In genomic region chr7:43580526-43580925, GRCm38 (mm10) we compare ENCODE assay signal across 8 mouse cellular contexts. TPM values are rescaled to one million over a fixed set of nuclear protein-coding genes. Genes with fewer than 3 reads are reported as not detected.
A peak's percentile ranks its signal among the peaks of the same experiment; 100 is the strongest.
DNase-seq lines count a peak whose midpoint lies in the region; ATAC-seq and TF ChIP-seq lines count a peak whose summit lies in the region.

No protein-coding gene starts in this region.

- no peak for ATAC-seq in intestine, postnatal 0 days
- ATAC-seq in midbrain, postnatal 0 days (ENCODE audit: low FRiP score): no peak

- peak overlapping the region; percentile 78 for H3K4me2 ChIP-seq in intestine, postnatal 0 days (replicated peaks; ENCODE audit: low read depth)
- H3K4me2 ChIP-seq in midbrain, postnatal 0 days (ENCODE audit: low read depth, low read length, poor library complexity, severe bottlenecking): peak overlapping the region; percentile 53

- peak overlapping the region; percentile 78; the same call in 1 of the 2 replicates for H3K4me3 ChIP-seq in intestine, postnatal 0 days (ENCODE audit: low read depth, low read length)
- H3K4me3 ChIP-seq in midbrain, postnatal 0 days (ENCODE audit: low read depth, low read length): peak overlapping the region; percentile 61

- H3K36me3 ChIP-seq in intestine, postnatal 0 days (ENCODE audit: control insufficient read depth, insufficient read depth): peaks cover 19% of the 10 kb centered on the region
- peaks cover 10% of the 10 kb centered on the region for H3K36me3 ChIP-seq in midbrain, postnatal 0 days (ENCODE audit: insufficient read depth, low read length)

- no peak overlapping the region for H3K27ac ChIP-seq in intestine, postnatal 0 days (ENCODE audit: low read depth, low read length)
- peak overlapping the region; percentile 94 for H3K27ac ChIP-seq in midbrain, postnatal 0 days (ENCODE audit: low read depth, low read length)

- TF ChIP-seq CTCF in intestine, postnatal 0 days (IDR thresholded peaks at IDR 0.05; ENCODE audit: low read depth): no peak
- no peak for TF ChIP-seq CTCF in midbrain, postnatal 0 days (IDR thresholded peaks at IDR 0.05)

- no peaks in the 10 kb centered on the region; the same call in 1 of the 2 replicates for H3K4me1 ChIP-seq in intestine, postnatal 0 days (replicated peaks; ENCODE audit: control insufficient read depth, insufficient read depth, low read length)
- H3K4me1 ChIP-seq in midbrain, postnatal 0 days (ENCODE audit: insufficient read depth, low read length): peaks cover 3% of the 10 kb centered on the region; the same call in 1 of the 2 replicates

- peak; percentile 21 to 28 for DNase-seq in cerebellum, adult 18-20 months
- no peak for DNase-seq in cerebellum, adult 8-10 months
- DNase-seq in right cerebral cortex, adult 2 months (ENCODE audit: low spot score in 2 of 2): peak; percentile 12 to 33
- DNase-seq in right cerebral cortex, postnatal 25 days: no peak
- DNase-seq in midbrain, postnatal 0 days (ENCODE audit: low spot score): no peak
- no peak for DNase-seq in gastrocnemius, postnatal 4 days (ENCODE audit: low spot score in 2 of 2)
- no peak for DNase-seq in retina, postnatal 1 day

- no peak overlapping the region for H3K9ac ChIP-seq in intestine, postnatal 0 days (ENCODE audit: low read depth, low read length)
- peak overlapping the region; percentile 70 for H3K9ac ChIP-seq in midbrain, postnatal 0 days (replicated peaks; ENCODE audit: low read length, poor library complexity, severe bottlenecking)

- 56% methylated on average over 5 of the region's 5 CpGs for WGBS in intestine, postnatal 0 days
- 60% methylated on average over 5 of the region's 5 CpGs for WGBS in midbrain, postnatal 0 days

- no peaks in the 10 kb centered on the region for H3K9me3 ChIP-seq in intestine, postnatal 0 days (ENCODE audit: control insufficient read depth)
- no peaks in the 10 kb centered on the region for H3K9me3 ChIP-seq in midbrain, postnatal 0 days (ENCODE audit: low read length)

- no peaks in the 10 kb centered on the region for H3K27me3 ChIP-seq in intestine, postnatal 0 days (replicated peaks; ENCODE audit: control insufficient read depth, insufficient read depth, low read length)
- H3K27me3 ChIP-seq in midbrain, postnatal 0 days (ENCODE audit: insufficient read depth, low read length): no peaks in the 10 kb centered on the region

RNA-seq across cellular contexts. Expression of gene Zfp719, which starts 1.1 kb away (rescaled TPM):
- 3.5 and 3.6 TPM in 2 replicates for polyA plus RNA-seq in intestine, postnatal 0 days (2015; fragmentation: Nextera tagmentation; extraction: Ambion mirVana)
- total RNA-seq in midbrain, postnatal 0 days (2014; rRNA removed): 13.9 and 15.5 TPM in 2 replicates
- 4.9 and 5.5 TPM in 2 replicates for polyA plus RNA-seq in midbrain, postnatal 0 days (2015; fragmentation: Nextera tagmentation; extraction: Ambion mirVana)
- 10 to 100 TPM in 1 of 2 experiments, 1 to 10 TPM in 1; 7.8 to 11.8 TPM for total RNA-seq in gastrocnemius, postnatal 4 days (2021)

RNA-seq across cellular contexts. Expression of gene Zfp658, which starts 18.5 kb away (rescaled TPM):
- polyA plus RNA-seq in intestine, postnatal 0 days (2015; fragmentation: Nextera tagmentation; extraction: Ambion mirVana): 0.68 and 0.75 TPM in 2 replicates
- total RNA-seq in midbrain, postnatal 0 days (2014; rRNA removed): 9.4 and 13.0 TPM in 2 replicates
- 2.4 and 3.1 TPM in 2 replicates for polyA plus RNA-seq in midbrain, postnatal 0 days (2015; fragmentation: Nextera tagmentation; extraction: Ambion mirVana)
- 1 to 10 TPM; 2.2 to 2.3 TPM for total RNA-seq in gastrocnemius, postnatal 4 days (2021)

RNA-seq across cellular contexts. Expression of gene Zfp819, which starts 26.4 kb away (rescaled TPM):
- not detected in 2 replicates for polyA plus RNA-seq in intestine, postnatal 0 days (2015; fragmentation: Nextera tagmentation; extraction: Ambion mirVana)
- total RNA-seq in midbrain, postnatal 0 days (2014; rRNA removed): 1.3 and 1.6 TPM in 2 replicates
- polyA plus RNA-seq in midbrain, postnatal 0 days (2015; fragmentation: Nextera tagmentation; extraction: Ambion mirVana): 0.23 and 0.49 TPM in 2 replicates
- total RNA-seq in gastrocnemius, postnatal 4 days (2021): not detected

RNA-seq across cellular contexts. Expression of gene Cd33, which starts 36.3 kb away (rescaled TPM):
- polyA plus RNA-seq in intestine, postnatal 0 days (2015; fragmentation: Nextera tagmentation; extraction: Ambion mirVana): 1.5 and 2.7 TPM in 2 replicates
- total RNA-seq in midbrain, postnatal 0 days (2014; rRNA removed): 1.5 TPM in 2 replicates
- 1.4 and 2.1 TPM in 2 replicates for polyA plus RNA-seq in midbrain, postnatal 0 days (2015; fragmentation: Nextera tagmentation; extraction: Ambion mirVana)
- total RNA-seq in gastrocnemius, postnatal 4 days (2021): 1 to 10 TPM; 4.4 to 5.5 TPM

RNA-seq across cellular contexts. Expression of gene Ceacam18, which starts 54.0 kb away (rescaled TPM):
- polyA plus RNA-seq in intestine, postnatal 0 days (2015; fragmentation: Nextera tagmentation; extraction: Ambion mirVana): 59.7 and 68.3 TPM in 2 replicates
- total RNA-seq in midbrain, postnatal 0 days (2014; rRNA removed): not detected in 2 replicates
- not detected in 2 replicates for polyA plus RNA-seq in midbrain, postnatal 0 days (2015; fragmentation: Nextera tagmentation; extraction: Ambion mirVana)
- total RNA-seq in gastrocnemius, postnatal 4 days (2021): not detected

Comparison
In these comparisons a context has a peak if more than half of its experiments do, and no peak if none do; other contexts are left out.
1. DNase-seq: peak in cerebellum, adult 18-20 months (2 of 2) and right cerebral cortex, adult 2 months (2 of 2); none in cerebellum, adult 8-10 months (single experiment), right cerebral cortex, postnatal 25 days (single experiment), midbrain, postnatal 0 days (single experiment), gastrocnemius, postnatal 4 days (0 of 2) and retina, postnatal 1 day (single experiment).